Mouse (Mus musculus) kidney, adult 11 months (tissue): ENCODE measurements around the gene Vps35l.

Source experiments
- DNase-seq: peaks from one replicate; pipeline ENCODE4 v3.0.0; 2022

Vps35l gene

DNA sequence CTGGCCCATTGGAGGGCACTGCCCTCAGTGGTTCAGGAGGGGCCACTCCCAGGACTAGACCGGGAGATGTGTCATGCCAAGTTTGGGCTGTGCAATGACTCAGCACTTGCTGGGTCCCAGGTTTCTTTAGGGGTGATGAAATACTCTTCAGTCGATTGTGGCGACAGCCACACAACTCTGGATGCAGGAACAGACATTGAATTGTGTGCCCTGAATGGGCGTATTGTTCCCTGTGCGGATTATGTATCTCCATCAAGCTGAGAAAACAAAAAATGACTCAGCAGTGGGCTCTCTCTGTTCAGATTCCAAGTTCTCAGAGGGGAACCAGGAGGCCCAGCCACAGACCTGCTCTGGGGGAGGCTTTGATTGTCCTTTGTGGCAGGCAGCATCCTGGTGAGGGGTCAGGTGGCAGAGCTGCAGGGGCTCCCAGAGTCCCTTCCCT, 88.0 kb downstream of the Vps35l start:
- no peak for DNase-seq

DNA sequence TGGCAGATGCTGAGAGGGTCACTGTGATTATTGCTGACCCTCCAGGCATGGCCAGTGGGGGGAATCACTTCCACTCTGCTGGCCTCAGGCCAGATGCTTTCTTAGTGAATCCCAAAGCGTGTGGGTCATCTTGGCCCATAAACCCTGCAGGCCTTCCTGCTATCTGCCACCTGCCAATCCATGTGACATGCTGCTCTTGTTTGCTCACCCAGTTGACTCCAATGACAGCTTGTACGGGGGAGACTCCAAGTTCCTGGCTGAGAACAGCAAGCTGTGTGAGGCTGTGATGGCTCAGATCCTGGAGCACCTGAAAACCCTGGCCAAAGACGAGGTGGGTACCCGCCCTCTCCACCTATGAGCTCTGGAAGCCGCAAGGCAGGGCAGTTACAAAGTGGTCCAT, 97.9 kb downstream of the Vps35l start:
- no peak for DNase-seq

DNA sequence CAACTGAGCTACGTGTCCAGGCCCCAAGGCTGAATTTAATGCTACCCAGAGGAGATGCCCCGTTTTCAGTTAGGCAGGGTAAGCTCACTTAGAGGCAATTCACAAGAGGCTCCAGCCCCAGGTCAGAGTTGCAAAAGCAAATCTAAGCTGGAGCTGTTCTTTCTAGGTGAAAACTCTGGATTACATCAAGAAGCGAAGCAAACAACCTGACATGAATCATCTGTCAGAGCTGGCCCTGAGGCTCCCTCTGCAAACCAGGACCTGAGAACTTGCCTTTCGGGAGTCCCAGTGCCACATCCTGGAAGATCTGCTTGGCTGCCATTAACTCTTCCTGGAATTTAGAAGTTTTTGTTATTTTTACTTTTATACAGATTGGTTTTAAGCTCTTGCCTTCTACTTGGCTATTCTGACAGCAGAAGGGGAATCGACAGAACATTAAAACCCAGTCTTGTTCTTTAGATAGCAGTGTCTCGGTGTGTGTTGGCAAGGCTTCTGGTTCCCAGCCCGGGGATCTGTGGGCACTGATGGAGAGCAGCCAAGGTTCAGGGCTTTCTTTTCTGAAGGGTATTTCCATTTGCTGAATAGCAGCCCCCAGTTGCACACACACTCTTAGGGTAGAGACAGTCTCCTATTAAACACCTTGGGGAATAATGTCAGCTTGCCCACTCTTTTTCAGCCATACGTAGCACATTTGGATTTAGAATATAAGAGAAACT, 101.2 kb downstream of the Vps35l start:
- DNase-seq: no peak

DNA sequence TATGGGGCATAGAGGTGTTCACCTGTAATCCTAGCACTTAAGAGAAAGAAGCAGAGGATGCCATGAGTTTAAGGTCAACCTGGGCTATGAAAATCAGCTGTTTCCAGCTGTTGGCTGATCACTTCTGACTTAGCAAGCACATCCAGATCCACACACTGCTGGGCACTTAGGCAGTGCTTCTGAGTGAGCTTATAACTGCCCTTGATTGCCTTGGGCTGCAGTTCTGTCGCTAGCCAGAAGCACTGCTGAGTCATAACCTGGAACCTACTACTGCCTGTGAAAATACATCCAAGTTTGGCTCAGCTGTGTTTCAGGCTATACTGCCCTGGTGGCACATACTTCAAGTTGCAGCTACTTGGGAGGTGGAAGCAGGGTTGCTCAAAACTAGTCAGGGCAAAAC, 101.8 kb downstream of the Vps35l start:
- DNase-seq: no peak

DNA sequence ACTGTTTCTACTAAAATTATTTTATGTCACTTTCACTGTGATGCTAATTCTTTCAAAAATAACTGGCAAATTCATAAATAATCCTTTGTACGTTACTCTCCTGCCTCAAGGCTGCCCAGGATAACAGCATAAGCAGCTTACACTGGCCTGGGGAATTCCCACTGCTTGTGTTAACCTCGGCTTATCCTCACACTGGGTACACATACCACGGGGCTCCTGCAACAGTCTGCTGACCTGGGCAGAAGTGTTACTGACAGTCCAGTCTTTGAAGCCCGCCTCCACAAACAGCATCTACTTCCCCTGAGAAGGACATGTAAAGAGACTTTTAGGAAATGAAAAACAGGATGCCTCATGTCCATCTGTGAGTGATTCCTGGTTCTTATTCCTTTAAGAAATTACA, 102.9 kb downstream of the Vps35l start:
- no peak for DNase-seq

DNA sequence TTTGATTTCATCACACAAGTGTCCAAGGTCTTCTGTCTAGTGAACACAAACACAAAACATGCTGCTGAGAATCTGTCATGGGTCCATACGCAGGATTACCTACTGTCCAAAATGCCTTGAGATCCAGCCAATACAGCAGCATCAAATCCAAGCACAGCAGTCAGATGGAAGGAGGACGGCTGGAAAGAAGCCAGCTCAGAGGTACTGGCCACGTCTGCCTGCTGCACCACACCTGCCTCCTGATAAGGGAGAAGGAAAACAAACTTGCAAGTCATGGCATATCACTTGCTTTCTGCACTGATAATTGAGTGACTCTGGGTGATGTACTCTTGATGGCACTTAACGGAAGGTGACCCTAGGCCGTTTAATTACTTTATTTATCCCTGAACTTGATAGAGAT, 105.1 kb downstream of the Vps35l start:
- DNase-seq: no peak

DNA sequence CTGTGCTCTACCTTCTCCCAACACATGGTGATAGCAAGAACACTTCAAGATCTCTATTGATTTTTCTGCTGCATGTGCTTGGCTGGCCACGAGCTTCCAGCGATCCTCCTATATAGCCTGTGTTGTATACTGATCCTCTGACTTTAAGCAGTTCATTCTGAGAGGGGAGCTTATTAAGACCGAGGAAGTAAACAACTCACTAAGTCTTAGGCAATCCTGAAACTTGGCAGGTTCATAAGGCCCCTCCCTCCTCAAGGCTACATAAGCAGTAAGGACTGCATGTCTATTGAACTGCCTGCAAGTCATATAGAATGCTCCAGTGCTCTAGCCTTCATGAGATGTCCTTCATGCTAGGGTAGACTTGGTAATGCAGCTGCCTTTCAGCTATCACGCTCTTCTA, 106.3 kb downstream of the Vps35l start:
- DNase-seq: no peak

DNA sequence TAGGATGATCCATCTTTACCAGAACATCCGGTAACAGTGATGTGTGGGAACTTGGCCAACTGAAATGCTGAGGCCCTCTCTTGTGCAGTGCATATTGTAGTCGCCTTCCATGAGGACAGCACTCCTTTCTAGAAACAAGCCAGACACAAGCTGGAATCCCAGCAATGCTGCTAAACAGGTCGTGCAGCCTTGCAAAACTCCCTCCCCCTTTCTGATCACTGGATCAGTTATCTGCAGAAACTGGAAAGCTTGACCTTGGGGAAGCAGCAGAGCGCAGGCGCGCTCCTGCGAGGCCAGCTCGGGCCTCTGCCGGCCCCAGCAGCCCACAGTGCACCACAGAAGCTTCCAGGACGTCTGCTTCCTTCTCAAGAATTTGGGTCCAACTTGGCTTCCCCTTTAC, 108.8 kb downstream of the Vps35l start:
- peak; percentile 90 for DNase-seq

DNA sequence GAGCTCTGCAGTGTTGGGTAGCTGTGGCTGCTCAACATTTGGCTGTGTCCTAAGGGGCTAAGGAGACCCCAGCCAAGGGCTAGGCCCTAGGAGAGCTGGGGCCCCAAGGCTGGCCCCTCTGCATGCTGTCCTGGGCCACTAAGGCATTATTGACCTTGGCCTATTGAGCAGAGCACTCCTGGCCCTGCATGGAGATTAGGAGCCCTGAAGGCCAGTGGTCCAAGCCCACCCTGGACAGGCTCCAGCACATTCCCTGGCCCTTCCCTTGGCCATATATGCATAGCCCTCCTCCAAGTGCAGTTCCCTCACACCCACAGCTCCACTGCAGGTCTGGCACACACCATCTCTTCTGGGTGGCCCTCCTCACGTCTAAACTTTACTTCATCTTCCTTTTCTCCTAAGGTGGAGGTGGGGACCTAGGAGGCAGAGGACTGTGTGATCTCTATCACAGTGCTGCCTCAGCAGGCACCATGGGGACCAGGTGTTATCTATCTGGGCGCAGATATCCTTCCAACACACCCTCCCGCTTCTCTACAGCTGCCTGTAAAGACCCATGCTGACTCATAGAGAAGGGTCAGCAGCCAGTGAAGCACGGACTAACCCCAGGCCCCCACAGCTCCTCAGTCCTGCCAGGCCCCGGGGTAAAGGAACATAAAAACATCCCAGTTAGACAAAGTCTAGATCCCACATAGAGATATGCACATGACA, 109.7 kb downstream of the Vps35l start:
- DNase-seq: no peak

DNA sequence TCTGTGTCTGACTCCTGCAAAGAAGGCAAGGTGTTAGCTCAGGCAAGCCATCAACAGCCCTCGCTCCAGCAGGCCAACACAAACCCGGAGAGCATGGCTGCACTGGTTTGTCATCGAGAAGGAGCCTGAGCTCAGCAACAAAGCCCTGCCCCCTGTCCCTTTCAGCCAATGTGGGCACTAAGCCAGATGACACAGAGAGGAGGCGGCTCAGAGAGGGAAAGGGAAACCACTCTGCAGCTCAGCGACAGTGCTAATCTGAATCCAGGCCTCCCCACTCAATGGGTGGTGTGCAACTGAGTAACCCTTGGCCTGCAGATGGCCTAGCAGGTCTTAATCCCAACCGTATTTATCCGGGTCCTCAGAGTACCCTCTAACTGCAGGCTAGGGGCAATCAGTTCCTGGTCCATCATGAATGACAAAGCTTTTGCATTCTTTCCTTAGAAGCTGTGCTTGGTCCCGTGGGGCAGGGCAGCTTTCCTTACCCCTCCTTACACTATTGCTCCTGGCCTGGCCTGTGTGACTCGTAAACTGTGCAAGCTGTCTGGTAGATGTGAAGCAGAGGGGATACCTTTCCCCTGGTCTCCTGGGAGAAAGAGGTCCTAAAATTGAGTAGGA, 110.8 kb downstream of the Vps35l start:
- DNase-seq: no peak

DNA sequence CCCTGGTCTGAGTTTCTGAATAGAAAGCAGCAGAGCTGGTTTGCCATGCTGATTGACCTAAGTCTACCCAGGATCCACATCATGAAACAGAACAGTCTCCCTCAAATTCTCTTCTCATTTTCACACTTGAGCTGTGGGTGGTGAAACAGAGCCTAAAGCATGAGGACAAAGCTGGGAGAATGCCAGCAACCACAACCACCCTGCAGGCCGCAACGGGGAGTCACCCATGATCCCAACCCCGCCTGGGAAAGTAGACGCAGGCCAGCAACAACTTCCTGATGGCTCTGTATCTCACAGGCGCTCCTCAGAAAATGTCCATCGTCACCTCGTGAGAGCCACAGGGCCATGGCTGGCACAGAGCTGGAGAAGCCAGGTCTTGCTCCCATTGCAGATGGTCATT, 111.5 kb downstream of the Vps35l start:
- DNase-seq: no peak

DNA sequence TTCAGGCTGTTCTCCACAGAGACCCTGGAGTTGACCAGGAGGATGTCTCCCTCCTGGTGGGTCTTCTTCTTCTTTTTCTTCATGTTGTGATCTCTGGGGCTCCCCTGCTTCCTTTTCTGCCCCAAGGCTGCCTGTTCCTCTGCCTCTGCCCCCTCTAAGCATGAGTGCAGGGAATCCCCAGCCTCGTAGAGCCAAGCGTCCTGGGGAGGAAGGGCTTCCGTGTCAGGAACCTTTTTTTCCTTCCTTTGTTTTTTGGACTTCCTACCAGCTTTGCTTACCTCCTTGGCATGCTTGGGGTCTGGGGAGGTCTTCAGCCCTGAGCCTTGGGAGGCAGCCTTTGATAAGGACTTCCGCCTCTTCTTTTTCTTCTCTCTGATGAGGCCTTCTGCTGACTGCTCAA, 112.6 kb downstream of the Vps35l start:
- no peak for DNase-seq

DNA sequence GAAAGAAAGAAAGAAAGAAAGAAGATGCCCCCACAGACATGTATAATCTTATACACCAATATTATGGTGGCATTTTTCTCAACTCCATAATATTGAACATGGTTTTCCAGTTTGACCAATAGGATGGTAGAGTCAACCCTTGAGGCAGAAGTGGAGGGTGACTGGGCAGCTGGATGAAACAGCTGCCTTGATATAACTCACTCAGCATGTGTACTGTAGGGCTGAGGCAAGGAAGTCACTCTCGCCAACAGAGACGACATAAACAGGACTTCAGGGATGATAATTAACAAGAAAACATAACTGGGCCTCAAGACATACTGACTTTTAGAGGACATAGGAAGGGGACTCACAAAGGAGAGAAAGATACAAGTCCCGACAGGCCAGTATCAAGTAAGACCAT, 114.6 kb downstream of the Vps35l start:
- DNase-seq: no peak

DNA sequence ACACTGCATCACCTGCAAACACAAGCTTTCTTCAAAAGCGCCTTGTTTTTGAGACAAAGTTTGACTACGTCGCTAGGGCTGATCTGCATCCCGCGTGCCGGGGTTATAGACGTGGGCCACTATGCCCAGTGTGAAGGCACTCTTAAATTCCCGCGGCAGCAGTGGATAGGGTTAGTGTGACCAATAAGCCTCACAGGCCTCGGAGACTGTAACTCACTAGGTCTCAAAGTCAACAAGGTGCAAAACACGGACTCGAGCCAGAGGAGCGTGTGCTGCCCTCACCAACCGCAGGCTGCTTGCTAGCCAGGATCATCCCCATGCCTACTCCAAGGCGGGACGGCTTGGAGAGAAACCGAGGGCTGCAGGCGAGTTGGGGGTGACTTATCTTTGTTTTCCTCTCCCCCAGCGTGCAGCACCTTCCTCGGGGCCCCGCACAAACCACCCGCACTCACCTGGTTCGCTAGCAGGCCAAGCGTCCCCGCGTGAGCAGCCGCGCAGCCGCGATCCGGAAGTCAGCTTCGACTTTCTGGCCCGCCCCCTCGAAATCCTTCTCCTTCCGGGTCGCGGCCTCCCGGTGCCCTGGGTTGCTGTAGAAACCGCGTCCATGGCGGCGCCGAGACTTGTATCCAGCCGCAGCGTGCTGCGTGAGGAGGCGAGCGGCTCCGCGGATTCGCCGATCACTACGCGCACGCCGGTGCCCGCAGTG, 115.3 kb downstream of the Vps35l start, which contains the start of gene Iqck:
Iqck (plus strand) TSS at position 582 of the 706 bp plus-strand sequence.
- DNase-seq: peak; percentile 86

DNA sequence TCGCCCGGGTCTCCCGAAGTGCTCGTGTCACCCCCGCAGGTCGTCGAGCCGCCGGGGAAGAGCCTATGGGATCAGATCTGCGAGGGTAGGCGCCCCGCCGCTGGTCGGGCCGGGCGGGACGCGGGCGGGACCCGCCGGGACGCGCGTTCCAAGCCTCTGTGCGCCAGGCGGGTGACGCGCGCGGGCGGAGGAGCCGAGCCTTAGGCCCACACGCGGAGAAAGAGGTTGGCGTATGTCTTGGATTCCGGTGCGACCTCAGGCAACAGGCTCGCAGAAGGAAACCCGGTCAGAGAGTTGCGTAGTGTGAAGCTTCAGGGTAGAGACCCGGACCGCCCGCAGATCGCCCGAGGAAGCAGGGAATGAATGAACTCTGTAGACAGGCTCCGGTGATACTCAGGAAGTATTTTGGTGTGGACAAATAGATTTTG, 115.9 kb downstream of the Vps35l start, which contains the start of gene Knop1:
Knop1 (minus strand) TSS at position 378 of the 428 bp plus-strand sequence.
- DNase-seq: no peak

DNA sequence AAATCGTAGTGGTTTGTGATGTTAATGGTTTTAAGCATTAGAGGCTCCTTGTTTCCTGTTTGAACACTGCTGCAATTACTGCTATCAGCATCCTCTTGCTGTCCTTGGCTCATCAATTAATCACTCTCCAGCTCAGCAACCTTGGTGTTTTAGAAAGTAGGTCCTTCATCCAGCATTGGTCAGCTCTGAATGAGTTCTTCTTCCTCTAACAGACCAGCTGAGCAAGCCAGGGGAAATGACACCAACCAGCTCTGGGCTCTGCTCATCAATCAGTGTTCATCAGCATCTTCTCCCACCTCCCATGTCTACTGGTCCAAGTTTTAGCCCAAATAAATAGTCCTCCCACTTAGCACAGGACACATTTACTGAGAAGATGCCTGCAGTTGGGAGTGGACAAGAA, 118.6 kb downstream of the Vps35l start:
- no peak for DNase-seq

DNA sequence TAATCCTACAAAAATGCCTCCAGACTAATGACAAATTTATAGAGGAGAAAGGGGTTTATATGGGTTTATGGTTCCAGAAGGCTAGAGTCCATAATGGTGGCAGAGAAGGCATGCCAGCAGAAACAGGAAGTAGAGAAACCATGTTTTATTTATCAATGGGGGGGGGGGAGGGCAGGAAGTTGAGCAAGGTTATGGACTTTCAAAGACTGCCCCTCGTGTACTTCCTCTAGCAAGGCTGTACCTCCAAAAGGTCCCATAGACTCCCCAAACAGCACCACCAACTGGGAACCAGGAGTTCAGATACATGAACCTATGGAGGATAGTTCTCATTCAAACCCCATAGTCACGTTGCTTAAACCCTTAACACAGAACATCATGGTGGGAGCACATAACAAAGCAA, 125.3 kb downstream of the Vps35l start:
- DNase-seq: no peak

DNA sequence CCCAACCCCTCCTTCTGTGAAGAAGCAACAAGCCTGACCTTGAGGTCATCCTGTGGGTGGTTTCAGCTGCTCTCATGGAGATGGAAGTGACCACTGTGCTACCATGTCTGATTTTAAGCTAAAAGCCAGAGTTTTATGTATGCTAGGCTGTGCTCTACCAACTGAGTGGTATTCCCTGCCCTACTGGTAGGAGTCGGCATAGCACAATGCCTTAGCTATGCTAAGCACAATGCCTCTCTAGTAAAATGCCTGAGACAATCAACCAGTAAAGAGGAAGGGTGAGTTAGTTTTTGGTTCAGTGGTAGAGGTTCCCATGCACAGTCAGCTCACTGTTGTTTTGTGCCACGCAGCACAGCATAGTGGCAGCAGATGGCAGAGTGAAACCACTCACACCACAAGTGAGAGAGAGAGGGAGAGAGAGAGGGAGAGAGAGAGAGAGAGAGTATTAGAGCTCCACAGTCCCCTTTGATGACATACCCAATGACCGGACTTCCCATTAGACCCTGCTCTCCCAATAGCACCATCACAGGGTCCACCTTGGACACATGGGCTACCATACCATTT, 139.5 kb downstream of the Vps35l start:
- no peak for DNase-seq

DNA sequence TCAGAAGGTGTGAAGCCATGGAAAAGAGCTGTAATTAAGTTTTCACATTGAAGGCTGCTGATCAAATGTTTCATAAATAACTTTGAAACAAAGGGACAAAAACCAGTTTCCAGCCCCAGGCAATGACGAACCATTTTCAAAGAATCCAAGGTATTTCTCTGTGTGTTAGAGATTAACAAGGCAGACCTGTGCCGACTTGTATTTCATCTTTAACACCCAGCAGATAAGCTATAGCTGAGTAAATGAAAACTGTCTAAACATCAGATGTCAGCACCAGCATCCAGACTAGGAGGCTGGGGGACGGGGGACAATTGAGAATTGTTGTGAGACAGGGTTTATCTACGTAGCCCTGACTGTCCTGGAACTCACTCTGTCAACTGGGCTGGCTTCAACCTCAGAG, 143.9 kb downstream of the Vps35l start:
- no peak for DNase-seq

DNA sequence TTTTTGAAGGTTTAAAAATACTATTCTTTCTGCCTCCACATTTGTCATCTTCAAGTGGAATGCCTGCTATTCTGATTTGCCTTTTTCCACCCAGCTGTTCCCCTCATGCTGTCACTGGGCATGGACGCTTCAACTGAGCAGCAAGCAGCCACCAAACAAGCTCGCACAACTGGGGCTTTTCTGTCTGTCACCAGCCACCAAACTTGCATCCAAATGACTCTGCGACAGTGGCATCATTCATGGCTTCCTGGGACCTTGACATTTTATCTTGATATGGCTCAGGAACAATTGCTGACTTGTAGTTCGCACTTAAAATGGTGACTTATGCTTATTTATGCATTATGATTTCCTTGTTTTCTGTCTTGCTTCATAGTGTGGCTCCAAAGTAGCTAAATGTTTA, 144.9 kb downstream of the Vps35l start:
- no peak for DNase-seq

DNA sequence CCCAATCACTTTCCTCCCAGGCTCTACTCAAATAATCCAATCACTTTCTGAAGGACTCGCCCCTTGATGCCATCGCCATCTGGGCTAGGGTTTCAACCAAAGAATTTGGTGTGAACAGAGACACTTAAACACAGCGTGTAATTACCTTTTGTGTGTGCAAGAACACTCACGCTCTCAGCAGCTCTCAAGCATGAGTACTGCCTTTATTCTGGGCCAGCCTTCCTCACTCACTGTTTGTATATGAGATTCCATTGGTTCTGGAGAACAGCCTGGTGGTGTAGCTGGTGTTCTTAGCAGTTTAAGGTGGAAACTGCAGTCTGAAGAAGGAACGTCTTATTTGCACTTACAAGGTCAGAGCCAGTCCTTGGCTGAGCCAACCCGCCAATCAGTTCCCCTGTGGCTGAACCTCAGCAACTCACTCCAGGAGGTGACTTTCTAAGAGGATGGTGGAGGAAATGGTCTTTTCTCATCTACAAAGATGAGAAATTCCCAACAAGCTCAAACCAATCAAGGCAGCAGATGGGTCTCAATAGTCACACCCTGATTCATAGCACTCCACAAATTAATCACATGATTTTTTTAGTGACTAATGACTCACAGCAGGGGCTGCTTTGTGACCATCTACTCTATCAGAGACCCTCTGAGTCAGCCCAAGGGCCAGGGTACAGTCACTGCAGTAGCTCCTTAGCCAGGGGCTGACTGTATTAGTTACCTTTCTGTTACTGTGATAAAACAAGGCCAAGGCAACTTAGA, 147.5 kb downstream of the Vps35l start:
- DNase-seq: no peak

DNA sequence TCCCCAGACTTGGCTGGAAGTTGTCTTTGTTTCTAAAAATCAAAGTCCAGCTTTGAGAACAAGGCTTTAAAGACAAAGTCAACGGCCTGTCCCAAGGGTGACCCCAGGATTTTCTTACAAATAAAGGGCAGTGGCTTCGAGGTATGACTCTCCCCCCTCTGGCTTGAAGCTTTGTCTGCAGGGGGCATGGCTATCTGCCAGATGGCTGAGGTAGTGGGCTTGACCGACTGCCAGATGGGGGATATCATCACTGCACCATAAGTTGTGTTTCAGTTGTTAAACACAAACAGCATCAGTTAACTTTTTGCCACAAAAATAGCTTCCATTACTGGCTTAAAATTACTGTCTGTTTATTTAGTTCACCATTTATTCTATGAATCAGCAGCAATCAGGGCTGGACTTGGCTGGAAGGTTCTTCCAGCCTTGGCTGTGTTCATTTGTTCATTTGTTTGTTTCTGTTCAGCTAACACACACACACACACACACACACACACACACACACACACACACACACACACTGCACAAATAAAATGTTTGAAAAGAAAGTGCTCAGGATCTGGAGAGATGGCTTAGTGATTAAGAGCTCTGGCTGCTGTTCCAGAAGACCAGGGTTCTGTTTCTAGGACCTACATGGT, 149.1 kb downstream of the Vps35l start:
- DNase-seq: no peak
